Mouse (Mus musculus): ENCODE data around the gene Dusp18.

GRCm38 (mm10) chr11:3857902-3858301 lies 37.1 kb upstream of the Dusp18 start:
- TF ChIP-seq POLR2A (IDR thresholded peaks at IDR 0.05; ENCODE audit: low read depth, low read length) (no peak), ZMIZ1 (IDR thresholded peaks at IDR 0.05; ENCODE audit: low read depth, low read length) (no peak)
